In the genomic region with DNA sequence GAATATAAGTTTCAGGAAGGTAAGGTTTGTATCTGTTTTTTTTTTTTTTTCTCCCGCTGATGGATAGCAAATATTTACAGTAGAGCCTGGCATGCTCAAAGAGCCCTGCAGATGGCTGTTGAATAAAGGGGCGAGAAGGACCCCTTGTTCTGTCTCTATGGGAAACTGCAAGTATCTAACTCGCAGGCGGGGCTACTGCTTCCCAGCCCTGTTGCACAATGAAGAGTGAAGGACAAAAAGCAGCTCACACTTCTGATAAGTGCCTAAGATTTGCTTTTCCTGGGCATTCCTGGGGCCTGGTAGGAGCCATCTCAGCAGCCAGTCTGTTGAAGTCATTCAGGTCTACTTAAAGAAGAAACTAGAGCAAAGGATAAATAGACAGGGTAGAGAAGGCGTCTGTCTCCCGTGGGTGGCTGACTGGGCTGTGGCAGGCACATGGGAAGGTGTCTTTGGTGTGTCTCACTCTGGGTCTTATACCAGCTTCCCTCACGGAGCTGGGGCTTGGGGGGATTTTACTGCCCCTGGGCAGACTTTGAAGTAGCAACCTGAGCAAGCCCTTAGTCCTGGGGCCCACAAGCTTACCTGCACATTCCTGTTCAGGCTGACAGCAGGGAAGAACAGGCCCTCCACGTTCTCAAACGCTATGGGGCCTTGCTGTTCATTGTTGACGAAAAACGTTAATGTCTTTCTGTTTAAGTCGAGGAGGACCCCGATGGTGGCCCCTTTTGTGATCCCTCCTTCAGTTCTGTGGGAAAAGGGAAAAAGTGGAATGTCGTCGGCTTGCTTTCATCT, we compare ENCODE assay signal across 15 mouse cellular contexts. TPM values are rescaled to one million over a fixed set of nuclear protein-coding genes. Genes with fewer than 3 reads are reported as not detected.
DNase-seq lines count a peak whose midpoint lies in the region; ATAC-seq and TF ChIP-seq lines count a peak whose summit lies in the region.
"Had no signal": no experiment of that assay in that cellular context is flagged by ENCODE, and none has a peak within 500 bp of the region (broad histone marks: within the 10 kb centered on the region; RNA-seq: fewer than 3 reads in every experiment).

No protein-coding gene starts in this region.

- no peaks in the 10 kb centered on the region for H3K79me2 ChIP-seq in heart, adult 2 months (replicated peaks; ENCODE audit: control insufficient read depth, insufficient read depth, low read length)

- intact Hi-C loops in heart, adult 2 months (cut with DNase I), result no loop called here

- no peak overlapping the region for H3K4me3 ChIP-seq in heart, embryonic 16.5 days (ENCODE audit: low read length)
- H3K4me3 ChIP-seq in heart, adult 2 months, result no peak overlapping the region
- no peak overlapping the region for H3K4me3 ChIP-seq in forebrain, embryonic 10.5 days
- H3K4me3 ChIP-seq in forebrain, embryonic 16.5 days (replicated peaks; ENCODE audit: low read length), result no peak overlapping the region
- H3K4me3 ChIP-seq in midbrain, embryonic 13.5 days (replicated peaks), result no peak overlapping the region
- H3K4me3 ChIP-seq: embryonic facial prominence, embryonic 15.5 days; intestine, embryonic 15.5 days; liver, embryonic 15.5 days had no signal

- peak overlapping the region; percentile 8; the same call in 1 of the 2 replicates for H3K4me2 ChIP-seq in heart, embryonic 16.5 days (ENCODE audit: low read depth, low read length)
- no peak overlapping the region for H3K4me2 ChIP-seq in forebrain, embryonic 16.5 days (ENCODE audit: low read length)
- H3K4me2 ChIP-seq in midbrain, embryonic 13.5 days (replicated peaks), result no peak overlapping the region
- H3K4me2 ChIP-seq: embryonic facial prominence, embryonic 15.5 days; intestine, embryonic 15.5 days; liver, embryonic 15.5 days had no signal

- no peaks in the 10 kb centered on the region for H3K27me3 ChIP-seq in heart, embryonic 16.5 days (ENCODE audit: control insufficient read depth, insufficient read depth, low read length)
- no peaks in the 10 kb centered on the region for H3K27me3 ChIP-seq in heart, adult 2 months (ENCODE audit: control insufficient read depth, insufficient read depth, low read length)
- no peaks in the 10 kb centered on the region for H3K27me3 ChIP-seq in forebrain, embryonic 10.5 days (ENCODE audit: poor library complexity, severe bottlenecking)
- H3K27me3 ChIP-seq in forebrain, embryonic 16.5 days (replicated peaks; ENCODE audit: control insufficient read depth, insufficient read depth, low read length), result no peaks in the 10 kb centered on the region
- H3K27me3 ChIP-seq in midbrain, embryonic 13.5 days, result no peaks in the 10 kb centered on the region
- H3K27me3 ChIP-seq: CH12.LX; embryonic facial prominence, embryonic 15.5 days; intestine, embryonic 15.5 days; liver, embryonic 15.5 days had no signal

- H3K9ac ChIP-seq in heart, embryonic 16.5 days (ENCODE audit: low read length), result no peak overlapping the region
- no peak overlapping the region for H3K9ac ChIP-seq in heart, adult 2 months (ENCODE audit: low read depth, low read length)
- no peak overlapping the region for H3K9ac ChIP-seq in forebrain, embryonic 16.5 days (replicated peaks; ENCODE audit: low read depth, low read length)
- H3K9ac ChIP-seq in midbrain, embryonic 13.5 days (replicated peaks), result no peak overlapping the region; the same call in 1 of the 2 replicates
- H3K9ac ChIP-seq: embryonic facial prominence, embryonic 15.5 days; intestine, embryonic 15.5 days; liver, embryonic 15.5 days had no signal

- H3K4me1 ChIP-seq in heart, embryonic 16.5 days (ENCODE audit: control insufficient read depth, insufficient read depth, low read length), result peaks cover 14% of the 10 kb centered on the region
- no peaks in the 10 kb centered on the region for H3K4me1 ChIP-seq in heart, adult 2 months (ENCODE audit: control insufficient read depth, insufficient read depth, low read length)
- peaks cover 35% of the 10 kb centered on the region for H3K4me1 ChIP-seq in forebrain, embryonic 10.5 days
- H3K4me1 ChIP-seq in forebrain, embryonic 16.5 days (replicated peaks; ENCODE audit: control insufficient read depth, insufficient read depth, low read length), result 0 out of 2 replicates have a peak, but pooled peaks cover 11% of the 10 kb centered on the region
- H3K4me1 ChIP-seq in midbrain, embryonic 13.5 days (replicated peaks), result peaks cover 46% of the 10 kb centered on the region
- H3K4me1 ChIP-seq: intestine, embryonic 15.5 days; liver, embryonic 15.5 days had no signal

- no peaks in the 10 kb centered on the region for H3K9me3 ChIP-seq in heart, embryonic 16.5 days (replicated peaks; ENCODE audit: control insufficient read depth, low read length)
- no peaks in the 10 kb centered on the region for H3K9me3 ChIP-seq in forebrain, embryonic 10.5 days
- H3K9me3 ChIP-seq in forebrain, embryonic 16.5 days (ENCODE audit: control insufficient read depth, low read length), result no peaks in the 10 kb centered on the region
- H3K9me3 ChIP-seq in midbrain, embryonic 13.5 days, result no peaks in the 10 kb centered on the region
- H3K9me3 ChIP-seq: embryonic facial prominence, embryonic 15.5 days; intestine, embryonic 15.5 days; liver, embryonic 15.5 days had no signal

- peak overlapping the region; percentile 14 for H3K27ac ChIP-seq in heart, embryonic 16.5 days (ENCODE audit: low read length)
- H3K27ac ChIP-seq in heart, adult 2 months, result no peak overlapping the region
- peak overlapping the region; percentile 72 for H3K27ac ChIP-seq in forebrain, embryonic 10.5 days
- H3K27ac ChIP-seq in forebrain, embryonic 16.5 days (ENCODE audit: low read length), result no peak overlapping the region
- H3K27ac ChIP-seq in midbrain, embryonic 13.5 days, result peak overlapping the region; percentile 72
- H3K27ac ChIP-seq: embryonic facial prominence, embryonic 15.5 days; intestine, embryonic 15.5 days; liver, embryonic 15.5 days had no signal

- ATAC-seq in heart, embryonic 16.5 days (replicated peaks; ENCODE audit: extremely low read depth, insufficient read depth, low FRiP score), result no peak
- peak; percentile 74 for ATAC-seq in forebrain, embryonic 16.5 days
- ATAC-seq in midbrain, embryonic 13.5 days, result peak; percentile 66
- ATAC-seq: intestine, embryonic 15.5 days had no signal

- TF ChIP-seq EP300 in heart, adult 2 months (IDR thresholded peaks at IDR 0.05; ENCODE audit: insufficient read depth, low read depth, low read length), result no peak

- TF ChIP-seq CTCF in heart, adult 2 months (IDR thresholded peaks at IDR 0.05), result no peak

- TF ChIP-seq POLR2A in heart, adult 2 months (IDR thresholded peaks at IDR 0.05; ENCODE audit: insufficient read depth, low read depth, low read length), result no peak

- H3K36me3 ChIP-seq in heart, embryonic 16.5 days (ENCODE audit: control insufficient read depth, insufficient read depth), result no peaks in the 10 kb centered on the region
- no peaks in the 10 kb centered on the region for H3K36me3 ChIP-seq in heart, adult 2 months (ENCODE audit: control insufficient read depth, insufficient read depth, low read length)
- no peaks in the 10 kb centered on the region for H3K36me3 ChIP-seq in forebrain, embryonic 10.5 days (replicated peaks)
- H3K36me3 ChIP-seq in forebrain, embryonic 16.5 days (ENCODE audit: control insufficient read depth, insufficient read depth), result no peaks in the 10 kb centered on the region
- H3K36me3 ChIP-seq in midbrain, embryonic 13.5 days, result peaks cover 5% of the 10 kb centered on the region; the same call in 1 of the 2 replicates
- H3K36me3 ChIP-seq: embryonic facial prominence, embryonic 15.5 days; intestine, embryonic 15.5 days; liver, embryonic 15.5 days had no signal

- WGBS in heart, embryonic 16.5 days, result 60% methylated on average over 15 of the region's 15 CpGs
- 68% methylated on average over 15 of the region's 15 CpGs for WGBS in heart, adult 2 months
- 57% methylated on average over 15 of the region's 15 CpGs for WGBS in forebrain, embryonic 10.5 days
- WGBS in forebrain, embryonic 16.5 days, result 23% methylated on average over 15 of the region's 15 CpGs
- 34% methylated on average over 15 of the region's 15 CpGs for WGBS in midbrain, embryonic 13.5 days

- no peak for DNase-seq in heart, adult 2 months
- DNase-seq in forebrain, embryonic 10.5 days (ENCODE audit: extremely low spot score, low spot score), result no peak
- no peak for DNase-seq in left cerebral cortex, adult 11 months (ENCODE audit: low spot score)
- DNase-seq in spleen, adult 18-20 months, result no peak
- DNase-seq: adrenal gland, postnatal 25 days; cerebellum, adult 18-20 months; kidney, postnatal 36 days; retina, postnatal 1 day had no signal

RNA-seq across cellular contexts. Expression of a gene that starts 16.6 kb away (rescaled TPM):
- polyA plus RNA-seq in heart, embryonic 16.5 days (2015; fragmentation: Nextera tagmentation; extraction: Ambion mirVana), result 52.9 and 54.1 TPM in 2 replicates
- 1 to 10 TPM; 4.5 to 4.6 TPM for total RNA-seq in heart, adult 2 months (2021)
- polyA plus RNA-seq in heart, adult 2 months (2012; rRNA removed), result 9.3 and 15.3 TPM in 2 replicates
- 9.7 and 10.8 TPM in 2 replicates for polyA plus RNA-seq in forebrain, embryonic 10.5 days (2016; fragmentation: Nextera tagmentation; extraction: Ambion mirVana)
- 5.1 and 7.0 TPM in 2 replicates for polyA plus RNA-seq in forebrain, embryonic 16.5 days (2015; fragmentation: Nextera tagmentation; extraction: Ambion mirVana)
- 5.4 and 8.2 TPM in 2 replicates for polyA plus RNA-seq in midbrain, embryonic 13.5 days (2015; fragmentation: Nextera tagmentation; extraction: Ambion mirVana)

Comparison
In these comparisons a context has a peak if more than half of its experiments do, and no peak if none do; other contexts are left out.
1. H3K27ac ChIP-seq: peak in heart, embryonic 16.5 days (single experiment), forebrain, embryonic 10.5 days (single experiment) and midbrain, embryonic 13.5 days (single experiment); none in heart, adult 2 months (single experiment) and forebrain, embryonic 16.5 days (single experiment).